Mouse (Mus musculus) kidney, embryonic 16.5 days (tissue): Measurements from ENCODE around the gene Cib2. TPM values are rescaled to one million over a fixed set of nuclear protein-coding genes. Genes with fewer than 3 reads are reported as not detected.

ENCODE experiments used
- ATAC-seq: fragments of 200-750 bp; cut with Nextera tagmentation; 2 replicates; pipeline ENCODE4 v1.8.0; 2017; ENCODE audit warnings: moderate TSS enrichment; ENCODE audit not compliant: low FRiP score, low TSS enrichment
- H3K27ac ChIP-seq: fragments of 300-500 bp; sonication (generic); 2 replicates; pipeline ENCODE4 v1.5.1; 2014; ENCODE audit warnings: low read length
- H3K27me3 ChIP-seq: fragments of 300-500 bp; sonication (generic); 2 replicates; pipeline ENCODE4 v1.6.1; 2014; ENCODE audit warnings: low read length, control low read depth, mixed read lengths; ENCODE audit not compliant: insufficient read depth
- H3K36me3 ChIP-seq: fragments of 300-500 bp; sonication (generic); 2 replicates; pipeline ENCODE4 v1.6.1; 2014; ENCODE audit warnings: low read length, control low read depth, mixed read lengths; ENCODE audit not compliant: insufficient read depth
- H3K4me1 ChIP-seq: fragments of 300-500 bp; sonication (generic); 2 replicates; pipeline ENCODE4 v1.6.1; 2014; ENCODE audit warnings: low read length, control low read depth, mixed read lengths; ENCODE audit not compliant: insufficient read depth
- H3K4me2 ChIP-seq: fragments of 300-500 bp; sonication (generic); replicated peaks from 2 replicates; pipeline ENCODE4 v1.6.1; 2014; ENCODE audit warnings: low read depth, low read length
- H3K4me3 ChIP-seq: fragments of 300-500 bp; sonication (generic); 2 replicates; pipeline ENCODE4 v1.5.1; 2014; ENCODE audit warnings: mild to moderate bottlenecking, low read length
- H3K9ac ChIP-seq: fragments of 300-500 bp; sonication (generic); replicated peaks from 2 replicates; pipeline ENCODE4 v1.6.1; 2014; ENCODE audit warnings: low read length
- H3K9me3 ChIP-seq: fragments of 300-500 bp; sonication (generic); 2 replicates; pipeline ENCODE4 v1.6.1; 2016; ENCODE audit warnings: low read length, control low read depth
- WGBS: fragments of 180-500 bp; shearing (Covaris S2); extraction: QIAGEN DNeasy Blood & Tissue Kit; methylation state at CpG from one replicate; pipeline ENCODE4 v1.1.7; 2014; 5-methylcytosine and 5-hydroxymethylcytosine counted together
- polyA plus RNA-seq: library from polyadenylated mRNA; unstranded; fragments of >200 nt; fragmentation: Nextera tagmentation; extraction: Ambion mirVana; gene quantifications from 2 replicates; pipeline ENCODE4 v1.2.1, GENCODE M21; 2015

Gene Cib2
- polyA plus RNA-seq, 1 experiment from 2014 or later: 15.9 TPM

GRCm38 (mm10) chr9:54533975-54534374, 26.0 kb downstream of the Cib2 start:
- ATAC-seq: no peak
- no peak overlapping the region for H3K27ac ChIP-seq
- no peaks in the 10 kb centered on the region for H3K9me3 ChIP-seq
- H3K4me3 ChIP-seq: no peak overlapping the region
- H3K4me1 ChIP-seq: no peaks in the 10 kb centered on the region
- no peak overlapping the region for H3K4me2 ChIP-seq
- no peaks in the 10 kb centered on the region for H3K27me3 ChIP-seq
- no peak overlapping the region for H3K9ac ChIP-seq
- H3K36me3 ChIP-seq: no peaks in the 10 kb centered on the region
- WGBS: 71% methylated on average over 5 of the region's 5 CpGs

GRCm38 (mm10) chr9:54532926-54533325, 27.1 kb downstream of the Cib2 start:
- H3K9me3 ChIP-seq: no peaks in the 10 kb centered on the region
- no peaks in the 10 kb centered on the region for H3K36me3 ChIP-seq
- no peak overlapping the region for H3K4me3 ChIP-seq
- H3K4me1 ChIP-seq: no peaks in the 10 kb centered on the region
- no peaks in the 10 kb centered on the region for H3K27me3 ChIP-seq
- no peak overlapping the region for H3K9ac ChIP-seq
- no peak for ATAC-seq
- H3K27ac ChIP-seq: no peak overlapping the region
- WGBS: 85% methylated on average over 2 of the region's 2 CpGs
- no peak overlapping the region for H3K4me2 ChIP-seq

- no peak for ATAC-seq
- no peak overlapping the region for H3K4me3 ChIP-seq
- no peak overlapping the region for H3K4me2 ChIP-seq
- H3K36me3 ChIP-seq: no peaks in the 10 kb centered on the region
- H3K9me3 ChIP-seq: no peaks in the 10 kb centered on the region
- no peaks in the 10 kb centered on the region for H3K27me3 ChIP-seq
- H3K9ac ChIP-seq: no peak overlapping the region
- no peaks in the 10 kb centered on the region for H3K4me1 ChIP-seq
- H3K27ac ChIP-seq: no peak overlapping the region
These were observed 28.6 kb downstream of the Cib2 start for GRCm38 (mm10) chr9:54531421-54531820.

GRCm38 (mm10) chr9:54530836-54531235, 29.2 kb downstream of the Cib2 start:
- Histone ChIP-seq H3K9me3 (no peaks in the 10 kb centered on the region), H3K4me2 (no peak overlapping the region), H3K36me3 (no peaks in the 10 kb centered on the region), H3K27me3 (no peaks in the 10 kb centered on the region), H3K27ac (no peak overlapping the region), H3K4me1 (no peaks in the 10 kb centered on the region), H3K9ac (no peak overlapping the region), H3K4me3 (no peak overlapping the region)
- 86% methylated on average over 6 of the region's 6 CpGs for WGBS
- no peak for ATAC-seq

- 93% methylated on average over 2 of the region's 2 CpGs for WGBS
- no peak overlapping the region for H3K4me3 ChIP-seq
- no peaks in the 10 kb centered on the region for H3K27me3 ChIP-seq
These were observed 30.1 kb downstream of the Cib2 start for GRCm38 (mm10) chr9:54529950-54530349.

GRCm38 (mm10) chr9:54527694-54528093, 32.3 kb downstream of the Cib2 start:
- Histone ChIP-seq H3K4me1 (no peaks in the 10 kb centered on the region), H3K27ac (no peak overlapping the region), H3K9ac (no peak overlapping the region), H3K9me3 (no peaks in the 10 kb centered on the region), H3K27me3 (no peaks in the 10 kb centered on the region), H3K4me2 (no peak overlapping the region), H3K4me3 (no peak overlapping the region), H3K36me3 (no peaks in the 10 kb centered on the region)
- WGBS: 55% methylated on average over 7 of the region's 7 CpGs
- no peak for ATAC-seq

More at GRCm38 (mm10) chr9:54529950-54530349, 30.1 kb downstream of the Cib2 start:
- Histone ChIP-seq H3K9ac (no peak overlapping the region), H3K4me2 (no peak overlapping the region), H3K9me3 (no peaks in the 10 kb centered on the region), H3K36me3 (no peaks in the 10 kb centered on the region), H3K4me1 (no peaks in the 10 kb centered on the region), H3K27ac (no peak overlapping the region)
- ATAC-seq: no peak

- no peaks in the 10 kb centered on the region for H3K4me1 ChIP-seq
- H3K36me3 ChIP-seq: no peaks in the 10 kb centered on the region
- H3K4me2 ChIP-seq: no peak overlapping the region
- no peak overlapping the region for H3K4me3 ChIP-seq
- no peaks in the 10 kb centered on the region for H3K9me3 ChIP-seq
- H3K27me3 ChIP-seq: no peaks in the 10 kb centered on the region
- no peak for ATAC-seq
- 66% methylated on average over 4 of the region's 4 CpGs for whole genome bisulfite sequencing
- H3K9ac ChIP-seq: no peak overlapping the region
- no peak overlapping the region for H3K27ac ChIP-seq
These were observed 39.7 kb downstream of the Cib2 start for GRCm38 (mm10) chr9:54520286-54520685.

GRCm38 (mm10) chr9:54518921-54519320, 41.1 kb downstream of the Cib2 start:
- ATAC-seq: no peak
- Histone ChIP-seq H3K4me2 (no peak overlapping the region), H3K9me3 (no peaks in the 10 kb centered on the region), H3K4me3 (no peak overlapping the region), H3K36me3 (no peaks in the 10 kb centered on the region), H3K9ac (no peak overlapping the region), H3K27me3 (no peaks in the 10 kb centered on the region), H3K4me1 (no peaks in the 10 kb centered on the region), H3K27ac (no peak overlapping the region)
- WGBS: 35% methylated on average over 7 of the region's 7 CpGs

- H3K27me3 ChIP-seq: no peaks in the 10 kb centered on the region
- no peak overlapping the region for H3K4me2 ChIP-seq
- no peak overlapping the region for H3K4me3 ChIP-seq
- H3K9me3 ChIP-seq: no peaks in the 10 kb centered on the region
- H3K9ac ChIP-seq: no peak overlapping the region
- no peak for ATAC-seq
- H3K36me3 ChIP-seq: no peaks in the 10 kb centered on the region
- WGBS: 55% methylated on average over 2 of the region's 2 CpGs
- H3K4me1 ChIP-seq: no peaks in the 10 kb centered on the region
- H3K27ac ChIP-seq: no peak overlapping the region
These were observed 44.0 kb downstream of the Cib2 start for GRCm38 (mm10) chr9:54515991-54516390.

GRCm38 (mm10) chr9:54502873-54503272, 57.1 kb downstream of the Cib2 start:
- Histone ChIP-seq H3K9me3 (no peaks in the 10 kb centered on the region), H3K4me2 (peak overlapping the region; percentile 99), H3K4me3 (peak overlapping the region; percentile 83), H3K36me3 (no peaks in the 10 kb centered on the region), H3K27ac (no peak overlapping the region), H3K4me1 (peaks cover 4% of the 10 kb centered on the region; the same call in 1 of the 2 replicates), H3K9ac (no peak overlapping the region), H3K27me3 (peaks cover 2% of the 10 kb centered on the region; the same call in 1 of the 2 replicates)
- ATAC-seq: no peak
- 7% methylated on average over 12 of the region's 12 CpGs for WGBS
